Mouse (Mus musculus) liver, postnatal 0 days (tissue): ENCODE data around the gene Nr1h4. TPM values are rescaled to one million over a fixed set of nuclear protein-coding genes. Genes with fewer than 3 reads are reported as not detected.

Experiments used
- ATAC-seq: fragments of 200-750 bp; cut with Nextera tagmentation; 2 replicates; pipeline ENCODE4 v1.8.0; 2017; ENCODE audit warnings: mild to moderate bottlenecking, moderate library complexity
- DNase-seq: peaks from one replicate; pipeline ENCODE4 v3.0.0-alpha.2; 2016
- H3K27ac ChIP-seq: fragments of 300-500 bp; sonication (generic); 2 replicates; pipeline ENCODE4 v1.5.1; 2014; ENCODE audit warnings: antibody characterized with exemption, moderate library complexity, mild to moderate bottlenecking, low read depth
- H3K27me3 ChIP-seq: fragments of 300-500 bp; sonication (generic); 2 replicates; pipeline ENCODE4 v1.6.1; 2014; ENCODE audit warnings: low read length, control low read depth, mixed read lengths; ENCODE audit not compliant: insufficient read depth
- H3K36me3 ChIP-seq: fragments of 300-500 bp; sonication (generic); replicated peaks from 2 replicates; pipeline ENCODE4 v1.6.1; 2014; ENCODE audit warnings: mild to moderate bottlenecking, control low read depth, low read length, moderate library complexity, mixed read lengths; ENCODE audit not compliant: insufficient read depth
- H3K4me1 ChIP-seq: fragments of 300-500 bp; sonication (generic); 2 replicates; pipeline ENCODE4 v1.6.1; 2014; ENCODE audit warnings: antibody characterized with exemption, mild to moderate bottlenecking, control low read depth; ENCODE audit not compliant: insufficient read depth
- H3K4me2 ChIP-seq: fragments of 300-500 bp; sonication (generic); 2 replicates; pipeline ENCODE4 v1.6.1; 2014; ENCODE audit warnings: low read depth, mild to moderate bottlenecking, low read length, moderate library complexity, mixed read lengths
- H3K4me3 ChIP-seq: fragments of 300-500 bp; sonication (generic); 2 replicates; pipeline ENCODE4 v1.5.1; 2014; ENCODE audit warnings: low read depth, low read length
- H3K9ac ChIP-seq: fragments of 300-500 bp; sonication (generic); replicated peaks from 2 replicates; pipeline ENCODE4 v1.6.1; 2014; ENCODE audit warnings: mild to moderate bottlenecking, moderate library complexity
- H3K9me3 ChIP-seq: fragments of 300-500 bp; sonication (generic); 2 replicates; pipeline ENCODE4 v1.6.1; 2016; ENCODE audit warnings: mild to moderate bottlenecking, control low read depth, low read length, mixed read lengths
- CTCF ChIP-seq: sonication (generic); IDR thresholded peaks from 2 replicates; pipeline ENCODE4 v1.5.1; 2016; ENCODE audit warnings: antibody characterized with exemption, low read depth
- EP300 ChIP-seq: IDR thresholded peaks from 2 replicates; pipeline ENCODE4 v1.6.1; 2016; ENCODE audit warnings: antibody characterized with exemption, low read depth, mild to moderate bottlenecking
- WGBS: fragments of 180-500 bp; shearing (Covaris S2); extraction: QIAGEN DNeasy Blood & Tissue Kit; methylation state at CpG from one replicate; pipeline ENCODE4 v1.1.7; 2014; ENCODE audit not compliant: insufficient replicate concordance; 5-methylcytosine and 5-hydroxymethylcytosine counted together
- polyA plus RNA-seq: library from polyadenylated mRNA; unstranded; fragments of >200 nt; fragmentation: Nextera tagmentation; extraction: Ambion mirVana; gene quantifications from 2 replicates; pipeline ENCODE4 v1.2.1, GENCODE M21; 2015

Nr1h4 gene
- polyA plus RNA-seq, 1 experiment from 2014 or later: 43.5 TPM

DNA sequence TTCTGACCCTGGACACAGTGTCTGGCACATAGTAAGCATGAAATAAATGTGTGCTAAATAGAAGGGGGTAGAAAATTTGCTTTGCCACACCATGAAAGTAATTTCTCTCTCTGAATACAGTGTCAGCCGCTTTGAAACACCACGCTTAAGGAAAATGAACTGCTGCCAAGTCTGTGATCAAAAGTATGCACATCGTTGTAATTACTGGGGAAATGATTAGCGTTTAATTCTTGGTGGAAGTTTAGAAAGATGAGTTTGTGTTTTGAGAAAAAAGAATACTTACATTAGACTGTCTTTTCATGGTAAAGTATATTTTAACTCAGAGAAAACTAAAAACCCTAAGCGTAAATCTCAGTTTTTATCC, 27.8 kb downstream of the Nr1h4 start:
- Histone ChIP-seq H3K27me3 (no peaks in the 10 kb centered on the region), H3K4me2 (peak overlapping the region; percentile 59), H3K9me3 (no peaks in the 10 kb centered on the region), H3K9ac (peak overlapping the region; percentile 33; the same call in 1 of the 2 replicates), H3K27ac (peak overlapping the region; percentile 25; the same call in 1 of the 2 replicates), H3K4me1 (no peaks in the 10 kb centered on the region; the same call in 1 of the 2 replicates), H3K4me3 (peak overlapping the region; percentile 38; the same call in 1 of the 2 replicates), H3K36me3 (no peaks in the 10 kb centered on the region; the same call in 1 of the 2 replicates)
- ATAC-seq (no peak), DNase-seq (no peak)
- 77% methylated on average over 5 of the region's 5 CpGs for WGBS
- TF ChIP-seq EP300 (no peak), CTCF (no peak)

DNA sequence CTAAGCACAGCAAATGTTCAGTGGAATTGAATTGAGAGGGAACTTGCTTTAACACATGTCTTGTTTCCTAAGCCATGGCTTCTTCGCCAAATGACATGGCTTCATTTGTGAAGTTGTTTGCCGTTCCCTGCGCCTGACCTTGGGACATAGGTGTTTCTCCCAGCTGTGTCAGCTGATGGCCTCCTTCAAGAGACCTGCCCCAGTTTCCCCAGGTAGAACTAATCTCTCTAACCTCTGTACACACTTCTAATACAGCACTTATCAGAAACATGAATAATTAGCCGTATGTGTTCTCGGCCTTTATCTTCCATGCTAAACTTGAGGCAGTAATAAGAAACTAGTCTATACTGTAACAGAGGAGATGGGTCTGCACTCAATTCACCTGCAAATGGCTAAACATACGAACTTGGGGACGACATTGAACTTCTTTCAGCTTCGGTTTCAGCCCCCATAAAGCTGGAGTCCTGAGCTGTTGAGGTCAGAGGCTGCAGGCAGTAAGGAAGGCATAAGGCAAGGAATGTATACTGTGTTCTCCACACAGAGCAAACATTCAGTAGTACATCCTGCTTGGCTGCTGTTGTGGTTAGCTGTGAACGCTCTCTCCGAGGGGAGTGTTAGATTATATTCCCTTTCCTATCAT, 28.3 kb downstream of the Nr1h4 start:
- DNase-seq (no peak), ATAC-seq (no peak)
- H3K36me3 ChIP-seq: no peaks in the 10 kb centered on the region; the same call in 1 of the 2 replicates
- H3K27ac ChIP-seq: peak overlapping the region; percentile 25; the same call in 1 of the 2 replicates
- no peaks in the 10 kb centered on the region for H3K9me3 ChIP-seq
- no peaks in the 10 kb centered on the region; the same call in 1 of the 2 replicates for H3K4me1 ChIP-seq
- H3K27me3 ChIP-seq: no peaks in the 10 kb centered on the region
- 67% methylated on average over 10 of the region's 10 CpGs for WGBS
- H3K4me3 ChIP-seq: peak overlapping the region; percentile 38; the same call in 1 of the 2 replicates
- H3K4me2 ChIP-seq: peak overlapping the region; percentile 59
- TF ChIP-seq CTCF: no peak
- no peak for TF ChIP-seq EP300
- peak overlapping the region; percentile 33 for H3K9ac ChIP-seq

DNA sequence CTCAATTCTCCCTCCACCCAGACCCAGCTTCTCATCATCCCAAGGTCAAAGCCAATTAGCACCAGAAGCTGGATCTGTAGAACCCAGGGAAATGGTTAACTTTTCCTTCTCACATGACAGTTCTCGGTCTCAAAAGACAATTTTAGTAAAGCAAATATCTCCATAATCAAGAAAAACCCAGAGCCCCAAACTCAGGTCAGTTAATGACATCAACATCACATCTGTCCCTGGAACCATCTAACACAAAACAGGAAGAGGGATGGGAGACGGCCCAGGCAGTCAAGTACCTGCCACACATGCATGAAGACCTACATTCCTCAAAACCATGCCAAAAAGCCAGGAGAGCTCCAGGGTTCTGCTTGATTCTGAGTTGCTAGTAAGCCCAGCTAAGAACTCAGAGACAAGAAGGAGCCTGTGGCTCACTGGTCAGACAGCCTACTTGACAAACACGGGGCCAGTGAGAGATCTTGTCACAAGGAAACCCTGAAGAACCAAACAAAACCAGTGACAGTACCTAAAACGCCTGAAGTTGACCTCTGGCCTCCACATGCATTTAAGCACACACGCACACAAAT, 30.3 kb downstream of the Nr1h4 start:
- Histone ChIP-seq H3K4me2 (peak overlapping the region; percentile 59), H3K4me1 (no peaks in the 10 kb centered on the region; the same call in 1 of the 2 replicates), H3K9ac (no peak overlapping the region), H3K27me3 (no peaks in the 10 kb centered on the region), H3K4me3 (no peak overlapping the region), H3K9me3 (no peaks in the 10 kb centered on the region), H3K36me3 (no peaks in the 10 kb centered on the region; the same call in 1 of the 2 replicates), H3K27ac (no peak overlapping the region)
- no peak for TF ChIP-seq EP300
- no peak for TF ChIP-seq CTCF
- no peak for ATAC-seq
- no peak for DNase-seq
- 55% methylated on average over 5 of the region's 5 CpGs for WGBS

DNA sequence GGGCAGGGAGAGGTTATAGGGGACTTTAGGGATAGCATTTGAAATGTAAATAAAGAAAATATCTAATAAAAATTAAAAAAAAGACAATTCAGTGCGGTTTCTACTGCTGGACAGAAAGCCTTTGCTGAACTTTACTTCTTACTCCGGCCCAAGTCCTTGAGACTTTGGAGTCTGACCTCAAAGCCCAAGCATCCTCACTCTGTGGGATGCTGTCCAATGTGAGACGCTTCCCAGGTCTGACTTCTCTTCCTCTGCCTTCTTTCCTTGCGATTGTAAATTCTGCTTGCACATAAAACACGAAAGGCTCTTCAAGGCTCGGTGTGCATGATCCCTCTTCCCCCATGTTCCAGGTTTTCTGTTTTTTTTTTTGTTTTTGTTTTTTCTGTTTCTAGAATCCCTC, 31.5 kb downstream of the Nr1h4 start:
- ATAC-seq (no peak), DNase-seq (no peak)
- Histone ChIP-seq H3K27me3 (no peaks in the 10 kb centered on the region), H3K4me3 (no peak overlapping the region), H3K9ac (no peak overlapping the region), H3K27ac (no peak overlapping the region), H3K9me3 (no peaks in the 10 kb centered on the region), H3K36me3 (no peaks in the 10 kb centered on the region; the same call in 1 of the 2 replicates), H3K4me2 (no peak overlapping the region), H3K4me1 (no peaks in the 10 kb centered on the region; the same call in 1 of the 2 replicates)
- no peak for TF ChIP-seq EP300
- TF ChIP-seq CTCF: no peak
- WGBS: 80% methylated on average over 6 of the region's 6 CpGs

DNA sequence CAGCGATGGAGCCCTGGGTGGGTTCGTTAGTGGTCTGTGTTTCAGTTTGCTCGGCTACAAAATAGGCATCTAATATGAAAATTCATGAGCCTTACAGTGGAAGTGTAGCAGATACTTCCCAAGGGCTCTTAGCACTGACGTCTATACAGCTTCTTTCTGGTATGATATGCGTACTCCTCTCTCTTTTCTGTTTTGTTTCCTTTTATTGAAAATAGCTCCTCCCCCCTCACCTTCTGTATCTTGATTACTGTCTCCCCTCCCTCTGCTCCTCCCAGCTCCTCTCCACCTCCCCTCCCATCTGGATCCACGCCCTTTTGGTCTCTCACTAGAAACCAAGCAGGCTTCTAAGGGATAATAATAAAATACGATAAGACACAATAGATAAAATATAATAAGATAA, 37.8 kb downstream of the Nr1h4 start:
- no peak for DNase-seq
- ATAC-seq: no peak
- no peak overlapping the region for H3K9ac ChIP-seq
- no peaks in the 10 kb centered on the region for H3K9me3 ChIP-seq
- 0 out of 2 replicates have a peak overlapping the region, but pooled peaks have one; percentile 18 for H3K4me2 ChIP-seq
- H3K4me1 ChIP-seq: no peaks in the 10 kb centered on the region
- no peak for TF ChIP-seq EP300
- WGBS: 67% methylated on average over 7 of the region's 7 CpGs
- H3K27ac ChIP-seq: no peak overlapping the region
- H3K27me3 ChIP-seq: no peaks in the 10 kb centered on the region
- H3K36me3 ChIP-seq: peaks cover 3% of the 10 kb centered on the region; the same call in 1 of the 2 replicates
- no peak overlapping the region for H3K4me3 ChIP-seq

DNA sequence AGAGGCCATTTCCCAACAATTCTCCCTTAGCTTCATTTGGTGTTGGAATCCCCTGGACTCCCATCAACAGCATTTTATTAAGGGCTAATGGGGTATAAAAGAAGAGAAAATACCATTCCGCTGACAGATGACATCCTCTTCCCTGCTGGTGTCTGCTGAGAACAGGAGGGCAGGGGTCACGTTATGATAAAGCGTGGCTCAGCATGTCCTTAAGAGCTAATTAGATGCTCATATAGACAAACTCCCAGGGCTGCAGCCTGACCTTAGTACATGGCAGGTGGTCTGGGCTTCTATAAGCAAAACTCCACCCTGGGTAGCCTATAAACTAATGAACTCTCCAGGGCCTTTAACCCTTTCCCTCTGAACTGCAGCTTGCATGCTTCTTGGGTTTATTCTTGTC, 42.1 kb downstream of the Nr1h4 start:
- 79% methylated on average over 3 of the region's 3 CpGs for WGBS
- DNase-seq: no peak
- Histone ChIP-seq H3K36me3 (peaks cover 3% of the 10 kb centered on the region; the same call in 1 of the 2 replicates), H3K27me3 (no peaks in the 10 kb centered on the region), H3K27ac (no peak overlapping the region), H3K9ac (no peak overlapping the region), H3K4me3 (no peak overlapping the region), H3K4me1 (no peaks in the 10 kb centered on the region), H3K4me2 (no peak overlapping the region), H3K9me3 (no peaks in the 10 kb centered on the region)
- ATAC-seq: no peak
- TF ChIP-seq EP300 (no peak), CTCF (no peak)
